Mouse (Mus musculus) inflammation-experienced regulatory T-cells, adult 6 months (primary cell): ENCODE data around the gene Ppp2r2c. TPM values are rescaled to one million over a fixed set of nuclear protein-coding genes. Genes with fewer than 3 reads are reported as not detected.

Source experiments
- ATAC-seq: one replicate; pipeline ENCODE4 v1.8.0; 2017
- polyA plus RNA-seq, 3 experiments: library from polyadenylated mRNA; unstranded; fragments of 100-300 nt; shearing (Covaris generic); gene quantifications; one replicate each; pipeline ENCODE4 v1.2.1; 2017

The Ppp2r2c gene
- polyA plus RNA-seq, 3 experiments from 2014 or later: 0.40 TPM; not detected in 2

GRCm38 (mm10) chr5:36988781-36989624 is 120.7 kb downstream of the Ppp2r2c start, which contains the start of gene Wfs1:
TSS of gene Wfs1 (minus strand) at chr5:36989205.
- ATAC-seq: peak; percentile 98

GRCm38 (mm10) chr5:36989625-36989977 is 121.3 kb downstream of the Ppp2r2c start:
- ATAC-seq: no peak

- ATAC-seq: no peak
These were observed 121.9 kb downstream of the Ppp2r2c start for GRCm38 (mm10) chr5:36990196-36990595.

- ATAC-seq: no peak
These were observed 122.5 kb downstream of the Ppp2r2c start for GRCm38 (mm10) chr5:36990631-36991350.

- no peak for ATAC-seq
These were observed 128.1 kb downstream of the Ppp2r2c start for GRCm38 (mm10) chr5:36996410-36996809.

GRCm38 (mm10) chr5:36997996-36998395 is 129.7 kb downstream of the Ppp2r2c start:
- no peak for ATAC-seq

- no peak for ATAC-seq
These were observed 132.7 kb downstream of the Ppp2r2c start for GRCm38 (mm10) chr5:37001002-37001401.

- ATAC-seq: no peak
These were observed 133.7 kb downstream of the Ppp2r2c start for GRCm38 (mm10) chr5:37002001-37002400.

Other genes with a start within 250 kb of the Ppp2r2c start
- 10 to 100 TPM; 18.2 to 32.6 (median 28.6) TPM for gene D5Ertd579e, start 172.5 kb upstream of the Ppp2r2c start, polyA plus RNA-seq
- gene Bloc1s4, start 119.9 kb upstream of the Ppp2r2c start, polyA plus RNA-seq: 1 to 10 TPM; 1.0 to 1.9 (median 1.1) TPM
- 10 to 100 TPM; 78.5 to 96.4 (median 94.8) TPM for gene Mrfap1, start 71.7 kb upstream of the Ppp2r2c start, polyA plus RNA-seq
- gene Man2b2, start 37.9 kb upstream of the Ppp2r2c start, polyA plus RNA-seq: 10 to 100 TPM; 20.7 to 27.4 (median 23.2) TPM
- gene Wfs1, start 120.7 kb downstream of the Ppp2r2c start, polyA plus RNA-seq: 1 to 10 TPM in 2 of 3 experiments, under 1 TPM in 1; 0.68 to 1.5 (median 1.2) TPM
- 1 to 10 TPM in 2 of 3 experiments, under 1 TPM in 1; 0.30 to 2.4 (median 2.2) TPM for gene Gm1043, start 216.9 kb downstream of the Ppp2r2c start, polyA plus RNA-seq